Mouse (Mus musculus) testis, adult 2 months (tissue): ENCODE measurements around the gene Ccdc194.

Experiments used
- CTCF ChIP-seq: fragments of 200-500 bp; IDR thresholded peaks from 2 replicates; pipeline ENCODE4 v1.5.1; 2012; ENCODE audit warnings: low read depth, mild to moderate bottlenecking, inconsistent platforms, low read length, moderate library complexity; ENCODE audit not compliant: control insufficient read depth, insufficient read depth, insufficient replicate concordance
- POLR2A ChIP-seq: fragments of 200-500 bp; IDR thresholded peaks from 2 replicates; pipeline ENCODE4 v1.6.1; 2012; ENCODE audit warnings: low read depth, mild to moderate bottlenecking, inconsistent platforms, low read length, moderate library complexity; ENCODE audit not compliant: control insufficient read depth

GRCm38 (mm10) chr8:71509316-71509715 lies 16.2 kb downstream of the Ccdc194 start:
- TF ChIP-seq POLR2A: no peak
- no peak for TF ChIP-seq CTCF
